Mouse (Mus musculus) liver, embryonic 14.5 days (tissue): ENCODE results near the gene Map1lc3b.

Experiments used
- CTCF ChIP-seq: IDR thresholded peaks from 2 replicates; pipeline ENCODE4 v1.5.1; 2016; ENCODE audit warnings: antibody characterized with exemption, low read depth, control low read depth
- EP300 ChIP-seq: IDR thresholded peaks from 2 replicates; pipeline ENCODE4 v1.6.1; 2016; ENCODE audit warnings: antibody characterized with exemption, low read depth

- no peak for TF ChIP-seq CTCF
- no peak for TF ChIP-seq EP300
These were observed 12.2 kb downstream of the Map1lc3b start for GRCm38 (mm10) chr8:121602411-121602810.
